Mouse (Mus musculus) liver, embryonic 13.5 days (tissue): Measurements from ENCODE around the gene Pitpnm1. TPM values are rescaled to one million over a fixed set of nuclear protein-coding genes. Genes with fewer than 3 reads are reported as not detected.
A peak's percentile ranks its signal among the peaks of the same experiment; 100 is the strongest.

Source experiments
- ATAC-seq: fragments of 200-750 bp; cut with Nextera tagmentation; 2 replicates; pipeline ENCODE4 v1.8.0; 2017; ENCODE audit warnings: low read depth, mild to moderate bottlenecking, moderate number of reproducible peaks, moderate library complexity
- DNase-seq: peaks from one replicate; pipeline ENCODE4 v3.0.0; 2022
- H3K27ac ChIP-seq: fragments of 300-500 bp; sonication (generic); 2 replicates; pipeline ENCODE4 v1.5.1; 2015; ENCODE audit warnings: moderate library complexity, mild to moderate bottlenecking, inconsistent platforms
- H3K27me3 ChIP-seq: fragments of 300-500 bp; sonication (generic); 2 replicates; pipeline ENCODE4 v1.6.1; 2015; ENCODE audit warnings: mild to moderate bottlenecking, inconsistent platforms
- H3K36me3 ChIP-seq: fragments of 300-500 bp; sonication (generic); 2 replicates; pipeline ENCODE4 v1.6.1; 2015; ENCODE audit warnings: mild to moderate bottlenecking, inconsistent platforms
- H3K4me1 ChIP-seq: fragments of 300-500 bp; sonication (generic); replicated peaks from 2 replicates; pipeline ENCODE4 v1.6.1; 2015; ENCODE audit warnings: inconsistent platforms
- H3K4me2 ChIP-seq: fragments of 300-500 bp; sonication (generic); 2 replicates; pipeline ENCODE4 v1.6.1; 2015; ENCODE audit warnings: inconsistent platforms, mild to moderate bottlenecking, moderate library complexity
- H3K4me3 ChIP-seq: fragments of 300-500 bp; sonication (generic); replicated peaks from 2 replicates; pipeline ENCODE4 v1.5.1; 2015; ENCODE audit warnings: mild to moderate bottlenecking, inconsistent platforms
- H3K9ac ChIP-seq: fragments of 300-500 bp; sonication (generic); 2 replicates; pipeline ENCODE4 v1.6.1; 2015; ENCODE audit warnings: mild to moderate bottlenecking, inconsistent platforms
- H3K9me3 ChIP-seq: fragments of 300-500 bp; sonication (generic); replicated peaks from 2 replicates; pipeline ENCODE4 v1.6.1; 2016; ENCODE audit warnings: inconsistent platforms
- WGBS: fragments of 180-500 bp; shearing (Covaris S2); methylation state at CpG from one replicate; pipeline ENCODE4 v1.1.7; 2015; ENCODE audit not compliant: insufficient replicate concordance; 5-methylcytosine and 5-hydroxymethylcytosine counted together
- polyA plus RNA-seq: library from polyadenylated mRNA; unstranded; fragments of >200 nt; fragmentation: Nextera tagmentation; extraction: Ambion mirVana; gene quantifications from 2 replicates; pipeline ENCODE4 v1.2.1, GENCODE M21; 2015

Pitpnm1 gene
- polyA plus RNA-seq, 1 experiment from 2014 or later, result 2.8 TPM

- peak; percentile 77 for ATAC-seq
Measured at GRCm38 (mm10) chr19:4162646-4163542, 63.1 kb downstream of the Pitpnm1 start, which contains the start of gene Rps6kb2. TSS of gene Rps6kb2 (minus strand) at chr19:4163354.

DNA sequence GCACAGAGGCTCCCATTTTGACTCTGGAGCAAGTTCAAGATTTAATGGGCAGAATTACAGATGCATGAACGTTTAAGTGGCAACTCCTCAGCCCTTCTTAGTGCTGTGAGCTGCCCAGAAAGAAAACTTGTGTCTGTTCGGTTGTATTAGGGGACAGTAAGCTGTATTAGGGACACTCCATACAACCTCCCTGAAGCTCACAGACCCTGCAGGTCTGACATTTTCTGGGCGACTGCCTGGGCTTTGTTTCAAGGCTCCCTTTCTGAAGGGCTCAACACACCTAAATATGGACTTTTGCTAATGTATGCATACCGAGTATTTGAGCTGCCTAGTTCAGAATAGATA, 63.7 kb downstream of the Pitpnm1 start:
- 33% methylated on average over 4 of the region's 4 CpGs for WGBS
- Histone ChIP-seq H3K9me3 (no peaks in the 10 kb centered on the region), H3K27me3 (no peaks in the 10 kb centered on the region), H3K27ac (peak overlapping the region; percentile 76), H3K4me2 (peak overlapping the region; percentile 81), H3K4me1 (peaks cover 53% of the 10 kb centered on the region), H3K4me3 (peak overlapping the region; percentile 75), H3K36me3 (peaks cover 31% of the 10 kb centered on the region), H3K9ac (peak overlapping the region; percentile 82)
- DNase-seq (no peak), ATAC-seq (peak; percentile 9; the same call in 1 of the 2 replicates)

More at GRCm38 (mm10) chr19:4162646-4163542, 63.1 kb downstream of the Pitpnm1 start, which contains the start of gene Rps6kb2:
- Histone ChIP-seq H3K4me1 (peaks cover 53% of the 10 kb centered on the region), H3K4me2 (peak within 1 kb of the TSS; percentile 81), H3K4me3 (peak within 1 kb of the TSS; percentile 75), H3K27ac (peak within 1 kb of the TSS; percentile 76), H3K9ac (peak within 1 kb of the TSS; percentile 82), H3K27me3 (no peaks in the 10 kb centered on the region), H3K9me3 (no peaks in the 10 kb centered on the region), H3K36me3 (peaks cover 37% of the 10 kb centered on the region)
- peak; percentile 91 for DNase-seq
- 6% methylated on average over 42 of the region's 42 CpGs for WGBS

Other genes starting within 250 kb of the Pitpnm1 start
- 15.8 and 18.6 TPM in 2 replicates for gene Chka, start 248.2 kb upstream of the Pitpnm1 start, polyA plus RNA-seq
- gene Tcirg1, start 192.9 kb upstream of the Pitpnm1 start, polyA plus RNA-seq, result 18.0 and 18.8 TPM in 2 replicates
- gene Ndufs8, start 187.2 kb upstream of the Pitpnm1 start, polyA plus RNA-seq, result 189 and 217 TPM in 2 replicates
- gene Aldh3b1, start 170.2 kb upstream of the Pitpnm1 start, polyA plus RNA-seq, result 3.3 and 3.7 TPM in 2 replicates
- 17.6 and 18.3 TPM in 2 replicates for gene Unc93b1, start 164.8 kb upstream of the Pitpnm1 start, polyA plus RNA-seq
- not detected in 2 replicates for gene Aldh3b3, start 141.4 kb upstream of the Pitpnm1 start, polyA plus RNA-seq
- 0.30 and 0.45 TPM in 2 replicates for gene Aldh3b2, start 127.7 kb upstream of the Pitpnm1 start, polyA plus RNA-seq
- 9.5 and 10.2 TPM in 2 replicates for gene Acy3, start 113.4 kb upstream of the Pitpnm1 start, polyA plus RNA-seq
- 0.47 and 0.54 TPM in 2 replicates for gene Tbx10, start 107.2 kb upstream of the Pitpnm1 start, polyA plus RNA-seq
- gene Nudt8, start 99.4 kb upstream of the Pitpnm1 start, polyA plus RNA-seq, result 13.8 and 15.9 TPM in 2 replicates
- 0.55 and 0.59 TPM in 2 replicates for gene Gm49405, start 99.4 kb upstream of the Pitpnm1 start, polyA plus RNA-seq
- 0.80 and 0.82 TPM in 2 replicates for gene Doc2g, start 96.7 kb upstream of the Pitpnm1 start, polyA plus RNA-seq
- gene Ndufv1, start 87.2 kb upstream of the Pitpnm1 start, polyA plus RNA-seq, result 171 and 174 TPM in 2 replicates
- 629 and 652 TPM in 2 replicates for gene Gstp1, start 62.0 kb upstream of the Pitpnm1 start, polyA plus RNA-seq
- 7.7 and 11.2 TPM in 2 replicates for gene Gstp2, start 54.0 kb upstream of the Pitpnm1 start, polyA plus RNA-seq
- gene Gstp3, start 40.4 kb upstream of the Pitpnm1 start, polyA plus RNA-seq, result 28.0 and 28.3 TPM in 2 replicates
- 0.43 and 0.67 TPM in 2 replicates for gene Cabp2, start 18.4 kb upstream of the Pitpnm1 start, polyA plus RNA-seq
- 94.3 and 94.7 TPM in 2 replicates for gene Cdk2ap2, start 2.8 kb upstream of the Pitpnm1 start, polyA plus RNA-seq
- gene Aip, start 25.9 kb downstream of the Pitpnm1 start, polyA plus RNA-seq, result 37.7 and 38.9 TPM in 2 replicates
- gene Gpr152, start 39.8 kb downstream of the Pitpnm1 start, polyA plus RNA-seq, result 0.02 TPM in 1 of 2 replicates, not detected in the other
- 0.07 and 0.13 TPM in 2 replicates for gene Cabp4, start 44.0 kb downstream of the Pitpnm1 start, polyA plus RNA-seq
- gene Coro1b, start 48.6 kb downstream of the Pitpnm1 start, polyA plus RNA-seq, result 70.7 and 72.6 TPM in 2 replicates
- 18.8 and 21.3 TPM in 2 replicates for gene Ptprcap, start 53.6 kb downstream of the Pitpnm1 start, polyA plus RNA-seq
- gene Rps6kb2, start 63.4 kb downstream of the Pitpnm1 start, polyA plus RNA-seq, result 30.0 and 34.2 TPM in 2 replicates
- gene Carns1, start 75.5 kb downstream of the Pitpnm1 start, polyA plus RNA-seq, result 0.38 and 0.43 TPM in 2 replicates
- 3.7 TPM in 2 replicates for gene Tbc1d10c, start 91.3 kb downstream of the Pitpnm1 start, polyA plus RNA-seq
- 517 and 527 TPM in 2 replicates for gene Ppp1ca, start 92.1 kb downstream of the Pitpnm1 start, polyA plus RNA-seq
- 17.4 and 20.7 TPM in 2 replicates for gene Rad9a, start 101.7 kb downstream of the Pitpnm1 start, polyA plus RNA-seq
- 0.35 and 0.46 TPM in 2 replicates for gene Clcf1, start 114.2 kb downstream of the Pitpnm1 start, polyA plus RNA-seq
- gene AC109138.7, start 114.4 kb downstream of the Pitpnm1 start, polyA plus RNA-seq, result not detected in 2 replicates
- gene Pold4, start 131.9 kb downstream of the Pitpnm1 start, polyA plus RNA-seq, result 8.3 and 12.3 TPM in 2 replicates
- 1.3 and 1.7 TPM in 2 replicates for gene Ssh3, start 169.2 kb downstream of the Pitpnm1 start, polyA plus RNA-seq
- gene Ankrd13d, start 183.1 kb downstream of the Pitpnm1 start, polyA plus RNA-seq, result 0.57 and 0.74 TPM in 2 replicates
- 10.1 and 10.3 TPM in 2 replicates for gene Grk2, start 206.2 kb downstream of the Pitpnm1 start, polyA plus RNA-seq